Mouse (Mus musculus): Measurements from ENCODE around the gene Commd3. TPM values are rescaled to one million over a fixed set of nuclear protein-coding genes. Genes with fewer than 3 reads are reported as not detected.

Commd3 gene
- polyA plus RNA-seq, 1 experiment: 141 TPM

GRCm38 (mm10) chr2:18680961-18681360, 8.8 kb downstream of the Commd3 start:
- H3ac ChIP-seq (ENCODE audit: control insufficient read depth, insufficient read length, low read depth): no peak overlapping the region
- no peaks in the 10 kb centered on the region for H3K27me3 ChIP-seq (ENCODE audit: control insufficient read depth, insufficient read depth, insufficient read length)
- peaks cover 42% of the 10 kb centered on the region for H3K79me2 ChIP-seq (ENCODE audit: control insufficient read depth, insufficient read depth)
- TF ChIP-seq MYOD1 (IDR thresholded peaks at IDR 0.05; ENCODE audit: control insufficient read depth, insufficient read length, low read depth): no peak
- TF ChIP-seq MAX (IDR thresholded peaks at IDR 0.05): no peak
- TF ChIP-seq CTCF (IDR thresholded peaks at IDR 0.05; ENCODE audit: control insufficient read depth, insufficient read depth, insufficient read length): no peak
- no peak for TF ChIP-seq FOSL1 (IDR thresholded peaks at IDR 0.05; ENCODE audit: insufficient read depth, low read length, poor library complexity, severe bottlenecking)
- TF ChIP-seq CEBPB (IDR thresholded peaks at IDR 0.05; ENCODE audit: low read depth): no peak
- no peak overlapping the region for H3K4me3 ChIP-seq (ENCODE audit: insufficient read depth, poor library complexity, severe bottlenecking)
- H3K79me3 ChIP-seq (ENCODE audit: low read depth): peaks cover 36% of the 10 kb centered on the region
- H3K36me3 ChIP-seq (ENCODE audit: control insufficient read depth, insufficient read depth): peaks cover 43% of the 10 kb centered on the region

DNA sequence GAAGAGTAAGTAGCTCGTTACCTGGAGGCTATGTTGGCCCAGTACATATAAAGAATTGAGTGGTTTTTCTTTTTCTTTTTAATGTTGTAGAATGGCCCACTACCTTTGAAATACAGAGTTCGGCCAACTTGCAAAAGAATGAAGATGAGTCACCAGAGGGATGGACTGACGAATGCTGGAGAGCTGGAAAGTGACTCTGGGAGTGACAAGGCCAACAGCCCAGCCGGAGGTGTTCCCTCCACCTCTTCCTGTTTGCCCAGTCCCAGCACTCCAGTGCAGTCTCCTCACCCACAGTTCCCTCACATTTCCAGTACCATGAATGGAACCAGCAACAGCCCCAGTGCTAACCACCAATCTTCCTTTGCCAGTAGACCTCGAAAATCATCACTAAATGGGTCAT, 11.9 kb downstream of the Commd3 start:
- H3K79me3 ChIP-seq (ENCODE audit: low read depth): peaks cover 23% of the 10 kb centered on the region

GRCm38 (mm10) chr2:18686386-18686785, 14.2 kb downstream of the Commd3 start:
- Histone ChIP-seq H3K36me3 (ENCODE audit: control insufficient read depth, insufficient read depth) (peaks cover 49% of the 10 kb centered on the region), H3K27me3 (ENCODE audit: control insufficient read depth, insufficient read depth, insufficient read length) (no peaks in the 10 kb centered on the region), H3ac (ENCODE audit: control insufficient read depth, insufficient read length, low read depth) (no peak overlapping the region), H3K79me2 (ENCODE audit: control insufficient read depth, insufficient read depth) (peaks cover 2% of the 10 kb centered on the region), H3K79me3 (ENCODE audit: low read depth) (peaks cover 2% of the 10 kb centered on the region), H3K4me3 (ENCODE audit: insufficient read depth, poor library complexity, severe bottlenecking) (no peak overlapping the region)
- no peak for TF ChIP-seq MYOD1 (IDR thresholded peaks at IDR 0.05; ENCODE audit: control insufficient read depth, insufficient read length, low read depth)
- no peak for TF ChIP-seq CEBPB (IDR thresholded peaks at IDR 0.05; ENCODE audit: low read depth)
- TF ChIP-seq MAX (IDR thresholded peaks at IDR 0.05): no peak
- no peak for TF ChIP-seq CTCF (IDR thresholded peaks at IDR 0.05; ENCODE audit: control insufficient read depth, insufficient read depth, insufficient read length)
- no peak for TF ChIP-seq FOSL1 (IDR thresholded peaks at IDR 0.05; ENCODE audit: insufficient read depth, low read length, poor library complexity, severe bottlenecking)
- TF ChIP-seq USF1 (IDR thresholded peaks at IDR 0.05; ENCODE audit: low read depth): no peak
- TF ChIP-seq MYOG (IDR thresholded peaks at IDR 0.05; ENCODE audit: control insufficient read depth, extremely low read depth, insufficient read length): no peak

More for the DNA sequence above, 11.9 kb downstream of the Commd3 start:
- Histone ChIP-seq H3K4me3 (ENCODE audit: insufficient read depth, poor library complexity, severe bottlenecking) (no peak overlapping the region), H3K36me3 (ENCODE audit: control insufficient read depth, insufficient read depth) (peaks cover 49% of the 10 kb centered on the region), H3K27me3 (ENCODE audit: control insufficient read depth, insufficient read depth, insufficient read length) (no peaks in the 10 kb centered on the region), H3ac (ENCODE audit: control insufficient read depth, insufficient read length, low read depth) (no peak overlapping the region), H3K79me2 (ENCODE audit: control insufficient read depth, insufficient read depth) (peaks cover 25% of the 10 kb centered on the region)
- TF ChIP-seq MYOD1 (IDR thresholded peaks at IDR 0.05; ENCODE audit: control insufficient read depth, insufficient read length, low read depth): no peak
- TF ChIP-seq CTCF (IDR thresholded peaks at IDR 0.05; ENCODE audit: control insufficient read depth, insufficient read depth, insufficient read length): no peak
- TF ChIP-seq FOSL1 (IDR thresholded peaks at IDR 0.05; ENCODE audit: insufficient read depth, low read length, poor library complexity, severe bottlenecking): no peak
- no peak for TF ChIP-seq MYOG (IDR thresholded peaks at IDR 0.05; ENCODE audit: control insufficient read depth, extremely low read depth, insufficient read length)
- no peak for TF ChIP-seq MAX (IDR thresholded peaks at IDR 0.05)
- TF ChIP-seq USF1 (IDR thresholded peaks at IDR 0.05; ENCODE audit: low read depth): no peak
- no peak for TF ChIP-seq CEBPB (IDR thresholded peaks at IDR 0.05; ENCODE audit: low read depth)

DNA sequence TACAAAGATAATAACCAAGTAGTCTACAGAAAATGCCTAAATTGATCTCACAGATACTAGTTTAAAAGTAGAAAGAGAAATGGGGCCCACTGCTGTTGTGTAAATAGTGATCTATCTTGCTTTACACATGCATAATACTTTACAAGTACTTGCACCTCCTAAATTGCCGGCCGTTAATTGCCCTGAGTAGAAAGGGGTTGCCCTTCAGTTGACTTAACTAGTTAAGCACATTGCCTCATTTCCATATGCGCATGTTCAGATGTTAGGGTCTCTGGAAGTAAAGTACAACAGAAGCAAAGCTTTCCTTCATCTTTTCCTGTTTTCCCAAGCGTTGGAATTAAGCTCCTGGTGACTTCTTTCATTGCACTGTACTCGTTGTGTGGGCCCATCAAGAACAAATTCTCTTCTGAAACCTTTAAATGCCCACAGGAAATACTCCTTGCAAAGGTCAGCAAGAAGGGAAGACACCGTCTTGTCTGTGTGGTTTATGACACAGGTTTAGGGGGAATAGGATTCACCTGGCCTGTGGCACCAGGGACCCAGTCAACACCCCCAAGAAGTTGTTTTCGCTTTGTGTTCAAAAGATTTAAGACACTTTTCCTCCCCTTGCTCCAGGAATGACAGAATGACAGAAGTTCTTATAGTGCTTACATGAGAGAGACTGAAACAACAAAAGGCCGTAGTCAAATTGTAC, 14.8 kb downstream of the Commd3 start:
- Histone ChIP-seq H3K27me3 (ENCODE audit: control insufficient read depth, insufficient read depth, insufficient read length) (no peaks in the 10 kb centered on the region), H3K4me3 (ENCODE audit: insufficient read depth, poor library complexity, severe bottlenecking) (no peak overlapping the region), H3K36me3 (ENCODE audit: control insufficient read depth, insufficient read depth) (peaks cover 44% of the 10 kb centered on the region), H3K79me3 (ENCODE audit: low read depth) (no peaks in the 10 kb centered on the region), H3K79me2 (ENCODE audit: control insufficient read depth, insufficient read depth) (no peaks in the 10 kb centered on the region), H3ac (ENCODE audit: control insufficient read depth, insufficient read length, low read depth) (no peak overlapping the region)
- no peak for TF ChIP-seq FOSL1 (IDR thresholded peaks at IDR 0.05; ENCODE audit: insufficient read depth, low read length, poor library complexity, severe bottlenecking)
- TF ChIP-seq USF1 (IDR thresholded peaks at IDR 0.05; ENCODE audit: low read depth): no peak
- TF ChIP-seq MYOG (IDR thresholded peaks at IDR 0.05; ENCODE audit: control insufficient read depth, extremely low read depth, insufficient read length): no peak
- no peak for TF ChIP-seq MAX (IDR thresholded peaks at IDR 0.05)
- TF ChIP-seq CTCF (IDR thresholded peaks at IDR 0.05; ENCODE audit: control insufficient read depth, insufficient read depth, insufficient read length): no peak
- no peak for TF ChIP-seq MYOD1 (IDR thresholded peaks at IDR 0.05; ENCODE audit: control insufficient read depth, insufficient read length, low read depth)
- no peak for TF ChIP-seq CEBPB (IDR thresholded peaks at IDR 0.05; ENCODE audit: low read depth)

- Histone ChIP-seq H3K79me3 (ENCODE audit: low read depth) (no peaks in the 10 kb centered on the region), H3ac (ENCODE audit: control insufficient read depth, insufficient read length, low read depth) (no peak overlapping the region), H3K79me2 (ENCODE audit: control insufficient read depth, insufficient read depth) (no peaks in the 10 kb centered on the region), H3K4me3 (ENCODE audit: insufficient read depth, poor library complexity, severe bottlenecking) (no peak overlapping the region), H3K36me3 (ENCODE audit: control insufficient read depth, insufficient read depth) (peaks cover 37% of the 10 kb centered on the region), H3K27me3 (ENCODE audit: control insufficient read depth, insufficient read depth, insufficient read length) (no peaks in the 10 kb centered on the region)
- TF ChIP-seq MYOG (IDR thresholded peaks at IDR 0.05; ENCODE audit: control insufficient read depth, extremely low read depth, insufficient read length): no peak
- TF ChIP-seq MAX (IDR thresholded peaks at IDR 0.05): no peak
- TF ChIP-seq CEBPB (IDR thresholded peaks at IDR 0.05; ENCODE audit: low read depth): no peak
- TF ChIP-seq MYOD1 (IDR thresholded peaks at IDR 0.05; ENCODE audit: control insufficient read depth, insufficient read length, low read depth): no peak
- no peak for TF ChIP-seq CTCF (IDR thresholded peaks at IDR 0.05; ENCODE audit: control insufficient read depth, insufficient read depth, insufficient read length)
- TF ChIP-seq USF1 (IDR thresholded peaks at IDR 0.05; ENCODE audit: low read depth): no peak
- TF ChIP-seq FOSL1 (IDR thresholded peaks at IDR 0.05; ENCODE audit: insufficient read depth, low read length, poor library complexity, severe bottlenecking): no peak
These were observed 15.5 kb downstream of the Commd3 start for GRCm38 (mm10) chr2:18687671-18688170.

Data from C2C12 (cell line).